Mouse (Mus musculus) MEL (cell line): Measurements from ENCODE around the gene Prkag2. TPM values are rescaled to one million over a fixed set of nuclear protein-coding genes. Genes with fewer than 3 reads are reported as not detected.

Source experiments
- DNase-seq: peaks from one replicate; pipeline ENCODE4 v3.0.0; 2011; ENCODE audit warnings: low read depth, low spot score
- H3K27ac ChIP-seq: 2 replicates; pipeline ENCODE4 v1.5.1; 2012; ENCODE audit warnings: low read depth, mild to moderate bottlenecking, control low read depth, low read length, moderate library complexity; ENCODE audit not compliant: control insufficient read depth
- H3K27me3 ChIP-seq, 2 experiments: fragments of 150-350 bp in 1 of 2; sonication (generic) in 1 of 2; 2 replicates each; pipeline ENCODE4 v1.6.1; 2012; ENCODE audit warnings: low read length in 2 of 2, mild to moderate bottlenecking in 2 of 2, improper control_type of control experiment in 1 of 2, moderate library complexity in 1 of 2; ENCODE audit not compliant: insufficient read depth in 2 of 2, control insufficient read depth in 1 of 2
- H3K36me3 ChIP-seq, 2 experiments: 2 replicates each; pipeline ENCODE4 v1.6.1; 2012 to 2014; ENCODE audit warnings: low read length in 2 of 2, improper control_type of control experiment in 1 of 2, inconsistent platforms in 1 of 2, mild to moderate bottlenecking in 1 of 2; ENCODE audit not compliant: insufficient read depth in 2 of 2, control insufficient read depth in 1 of 2
- H3K4me1 ChIP-seq, 2 experiments: fragments of 150-350 bp in 1 of 2; sonication (generic) in 1 of 2; 2 replicates each; pipeline ENCODE4 v1.6.1; 2012; ENCODE audit warnings: low read length in 2 of 2, improper control_type of control experiment in 1 of 2, mild to moderate bottlenecking in 1 of 2; ENCODE audit not compliant: insufficient read depth in 2 of 2, control insufficient read depth in 1 of 2
- H3K4me3 ChIP-seq, 2 experiments: fragments of 150-350 bp in 1 of 2; sonication (generic) in 1 of 2; 2 replicates each; pipeline ENCODE4 v1.5.1; 2012; ENCODE audit warnings: low read depth in 2 of 2, low read length in 2 of 2, mild to moderate bottlenecking in 2 of 2, moderate library complexity in 2 of 2, control low read depth in 1 of 2, improper control_type of control experiment in 1 of 2; ENCODE audit not compliant: control insufficient read depth in 1 of 2, insufficient read depth in 1 of 2
- H3K79me2 ChIP-seq: 2 replicates; pipeline ENCODE4 v1.6.1; 2012; ENCODE audit warnings: mild to moderate bottlenecking, low read length, moderate library complexity; ENCODE audit not compliant: control insufficient read depth, poor library complexity, insufficient read depth
- H3K9ac ChIP-seq: 2 replicates; pipeline ENCODE4 v1.6.1; 2012; ENCODE audit warnings: low read depth, mild to moderate bottlenecking, control low read depth, low read length, moderate library complexity; ENCODE audit not compliant: control insufficient read depth, poor library complexity, severe bottlenecking
- H3K9me3 ChIP-seq: fragments of 150-350 bp; sonication (generic); replicated peaks from 2 replicates; pipeline ENCODE4 v1.6.1; 2012; ENCODE audit warnings: mild to moderate bottlenecking, low read length, improper control_type of control experiment, moderate library complexity; ENCODE audit not compliant: insufficient read depth
- BHLHE40 ChIP-seq: IDR thresholded peaks from 2 replicates; pipeline ENCODE4 v1.6.1; 2012; ENCODE audit warnings: low read depth, mild to moderate bottlenecking, inconsistent platforms, low read length, improper control_type of control experiment, borderline replicate concordance
- CTCF ChIP-seq, 3 experiments: IDR thresholded peaks in 2 of 3; conservative IDR thresholded peaks in 1 of 3; 2 replicates each; pipeline ENCODE4 v1.5.1; 2011 to 2012; ENCODE audit warnings: low read length in 3 of 3, low read depth in 2 of 3, mild to moderate bottlenecking in 2 of 3, improper control_type of control experiment in 1 of 3, inconsistent platforms in 1 of 3, mixed read lengths in 1 of 3, moderate library complexity in 1 of 3; ENCODE audit not compliant: control insufficient read depth in 1 of 3, insufficient read depth in 1 of 3, poor library complexity in 1 of 3, severe bottlenecking in 1 of 3
- E2F4 ChIP-seq: IDR thresholded peaks from 2 replicates; pipeline ENCODE4 v1.6.1; 2011; ENCODE audit warnings: low read depth, low read length, improper control_type of control experiment, borderline replicate concordance
- ELF1 ChIP-seq: IDR thresholded peaks from 2 replicates; pipeline ENCODE4 v1.6.1; 2014; ENCODE audit warnings: low read depth, mild to moderate bottlenecking, inconsistent platforms, low read length, improper control_type of control experiment, moderate library complexity
- EP300 ChIP-seq, 2 experiments: IDR thresholded peaks; 2 replicates each; pipeline ENCODE4 v1.6.1; 2011; ENCODE audit warnings: improper control_type of control experiment in 2 of 2, low read length in 2 of 2, low read depth in 1 of 2, mild to moderate bottlenecking in 1 of 2
- ETS1 ChIP-seq: IDR thresholded peaks from 2 replicates; pipeline ENCODE4 v1.6.1; 2012; ENCODE audit warnings: low read depth, mild to moderate bottlenecking, inconsistent platforms, low read length, improper control_type of control experiment, moderate library complexity
- GABPA ChIP-seq: IDR thresholded peaks from 2 replicates; pipeline ENCODE4 v1.6.1; 2012; ENCODE audit warnings: low read depth, mild to moderate bottlenecking, inconsistent platforms, low read length, improper control_type of control experiment, moderate library complexity
- GATA1 ChIP-seq: IDR thresholded peaks from 2 replicates; pipeline ENCODE4 v1.6.1; 2011; ENCODE audit warnings: low read depth, low read length, improper control_type of control experiment
- HCFC1 ChIP-seq: IDR thresholded peaks from 2 replicates; pipeline ENCODE4 v1.6.1; 2012; ENCODE audit warnings: low read depth, mild to moderate bottlenecking, inconsistent platforms, low read length, improper control_type of control experiment, moderate library complexity
- JUND ChIP-seq: IDR thresholded peaks from 2 replicates; pipeline ENCODE4 v1.6.1; 2011; ENCODE audit warnings: low read depth, mild to moderate bottlenecking, improper control_type of control experiment, low read length
- KAT2A ChIP-seq: conservative IDR thresholded peaks from 2 replicates; pipeline ENCODE4 v1.6.1; 2012; ENCODE audit warnings: low read depth, low read length, improper control_type of control experiment, inconsistent platforms
- MAFK ChIP-seq: IDR thresholded peaks from 2 replicates; pipeline ENCODE4 v1.6.1; 2011; ENCODE audit warnings: low read depth, mild to moderate bottlenecking, low read length, improper control_type of control experiment, borderline replicate concordance
- MAX ChIP-seq: IDR thresholded peaks from 2 replicates; pipeline ENCODE4 v1.6.1; 2011; ENCODE audit warnings: low read length, improper control_type of control experiment
- MAZ ChIP-seq: IDR thresholded peaks from 2 replicates; pipeline ENCODE4 v1.6.1; 2012; ENCODE audit warnings: low read depth, mild to moderate bottlenecking, inconsistent platforms, low read length, improper control_type of control experiment
- MXI1 ChIP-seq: IDR thresholded peaks from 2 replicates; pipeline ENCODE4 v1.6.1; 2011; ENCODE audit warnings: mild to moderate bottlenecking, low read depth, low read length, improper control_type of control experiment
- MYB ChIP-seq: IDR thresholded peaks from 2 replicates; pipeline ENCODE4 v1.6.1; 2011; ENCODE audit warnings: mild to moderate bottlenecking, low read depth, low read length, improper control_type of control experiment
- MYC ChIP-seq: IDR thresholded peaks from 2 replicates; pipeline ENCODE4 v1.6.1; 2011; ENCODE audit warnings: low read depth, mild to moderate bottlenecking, low read length, improper control_type of control experiment, moderate library complexity
- NELFE ChIP-seq: IDR thresholded peaks from 2 replicates; pipeline ENCODE4 v1.6.1; 2011; ENCODE audit warnings: low read depth, low read length, improper control_type of control experiment
- NRF1 ChIP-seq: IDR thresholded peaks from 2 replicates; pipeline ENCODE4 v1.6.1; 2014; ENCODE audit warnings: low read depth, mild to moderate bottlenecking, inconsistent platforms, low read length, improper control_type of control experiment, moderate library complexity; ENCODE audit not compliant: poor library complexity, insufficient read depth, severe bottlenecking
- POLR2A ChIP-seq, 2 experiments: IDR thresholded peaks; 2 replicates each; pipeline ENCODE4 v1.6.1; 2011 to 2012; ENCODE audit warnings: low read length in 2 of 2, mild to moderate bottlenecking in 2 of 2, control low read depth in 1 of 2, improper control_type of control experiment in 1 of 2, low read depth in 1 of 2, moderate library complexity in 1 of 2; ENCODE audit not compliant: control insufficient read depth in 1 of 2, insufficient read depth in 1 of 2, poor library complexity in 1 of 2
- POLR2AphosphoS2 ChIP-seq: IDR thresholded peaks from 2 replicates; pipeline ENCODE4 v1.6.1; 2011; ENCODE audit warnings: low read length, improper control_type of control experiment
- RAD21 ChIP-seq: IDR thresholded peaks from 2 replicates; pipeline ENCODE4 v1.6.1; 2011; ENCODE audit warnings: mild to moderate bottlenecking, low read depth, low read length, improper control_type of control experiment
- SIN3A ChIP-seq: IDR thresholded peaks from 2 replicates; pipeline ENCODE4 v1.6.1; 2012; ENCODE audit warnings: low read length, improper control_type of control experiment, inconsistent platforms
- SMC3 ChIP-seq: IDR thresholded peaks from 2 replicates; pipeline ENCODE4 v1.6.1; 2011; ENCODE audit warnings: low read depth, low read length, improper control_type of control experiment
- TAL1 ChIP-seq: IDR thresholded peaks from 2 replicates; pipeline ENCODE4 v1.6.1; 2012; ENCODE audit warnings: mild to moderate bottlenecking, inconsistent platforms, low read length, moderate library complexity, mixed read lengths
- UBTF ChIP-seq: IDR thresholded peaks from 2 replicates; pipeline ENCODE4 v1.6.1; 2012; ENCODE audit warnings: low read depth, mild to moderate bottlenecking, inconsistent platforms, low read length, improper control_type of control experiment, moderate library complexity, borderline replicate concordance; ENCODE audit not compliant: insufficient read depth
- USF2 ChIP-seq, 2 experiments: IDR thresholded peaks; 2 replicates each; pipeline ENCODE4 v1.6.1; 2011 to 2012; ENCODE audit warnings: improper control_type of control experiment in 2 of 2, low read length in 2 of 2, borderline replicate concordance in 1 of 2, inconsistent platforms in 1 of 2, low read depth in 1 of 2, mild to moderate bottlenecking in 1 of 2; ENCODE audit not compliant: insufficient read depth in 1 of 2
- ZC3H11A ChIP-seq: IDR thresholded peaks from 2 replicates; pipeline ENCODE4 v1.6.1; 2012; ENCODE audit warnings: low read depth, mild to moderate bottlenecking, inconsistent platforms, low read length, improper control_type of control experiment
- ZKSCAN1 ChIP-seq: IDR thresholded peaks from 2 replicates; pipeline ENCODE4 v1.6.1; 2012; ENCODE audit warnings: low read depth, mild to moderate bottlenecking, inconsistent platforms, low read length, improper control_type of control experiment, moderate library complexity
- ZMIZ1 ChIP-seq: IDR thresholded peaks from 2 replicates; pipeline ENCODE4 v1.6.1; 2012; ENCODE audit warnings: low read depth, mild to moderate bottlenecking, inconsistent platforms, low read length, improper control_type of control experiment, moderate library complexity
- polyA plus RNA-seq, 2 experiments: library from polyadenylated mRNA; stranded (reverse) in 1 of 2; unstranded in 1 of 2; fragments of >175 nt in 1 of 2; fragments of >200 nt in 1 of 2; gene quantifications; 2 replicates each; pipeline versions ENCODE4 v1.2.1 to v1.2.4; 2012; ENCODE audit warnings: low replicate concordance in 2 of 2, low read depth in 1 of 2; ENCODE audit not compliant: insufficient read length in 2 of 2, insufficient read depth in 1 of 2, missing spikeins in 1 of 2
- total RNA-seq: library from RNA; depleted of rRNA; stranded (reverse); fragments of 300-350 nt; gene quantifications from 2 replicates; pipeline ENCODE4 v1.2.3, GENCODE M21; 2012

Gene Prkag2
- total and polyA plus RNA-seq, 3 experiments, result 8.0 to 27.9 TPM; not detected in 1

DNA sequence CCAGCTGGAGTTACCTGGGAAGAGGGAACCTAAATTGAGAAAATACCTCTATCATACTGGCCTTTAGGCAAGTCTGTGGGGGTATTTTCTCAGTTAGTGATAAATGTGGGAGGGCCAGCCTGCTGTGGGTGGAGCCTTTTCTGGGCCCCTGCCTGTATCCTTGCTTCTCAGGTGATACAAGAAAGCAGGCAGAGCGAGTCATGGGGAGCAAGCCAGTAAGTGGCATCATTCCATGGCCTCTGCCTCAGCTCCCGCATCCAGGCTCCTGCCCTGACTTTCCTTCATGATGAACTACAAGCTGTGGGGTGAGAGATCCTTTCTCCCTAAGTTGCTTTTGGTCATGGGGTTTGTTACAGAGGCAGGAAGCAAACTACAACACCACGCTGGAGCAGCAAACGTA is 196.4 kb downstream of the Prkag2 start:
- no peak overlapping the region for H3K27ac ChIP-seq
- TF ChIP-seq GABPA (no peak), SIN3A (no peak), CTCF (IDR thresholded peaks at IDR 0.05 in 2 of 3, conservative IDR thresholded peaks at IDR 0.05 in 1 of 3; ENCODE audit: control insufficient read depth in 1 of 3, insufficient read depth in 1 of 3, low read depth in 2 of 3, low read length in 3 of 3, poor library complexity in 1 of 3, severe bottlenecking in 1 of 3) (no peak), MYC (no peak), USF2 (IDR thresholded peaks at IDR 0.05; ENCODE audit: borderline replicate concordance in 1 of 2, insufficient read depth in 1 of 2, low read depth in 1 of 2, low read length in 2 of 2) (no peak), MAZ (no peak), GATA1 (no peak), NRF1 (no peak), ZC3H11A (no peak), POLR2AphosphoS2 (no peak), JUND (no peak), BHLHE40 (no peak), ZKSCAN1 (no peak)
- TF ChIP-seq, all 39 proteins: peak for 0
- DNase-seq, result no peak
- H3K79me2 ChIP-seq, result peaks cover 5% of the 10 kb centered on the region; the same call in 1 of the 2 replicates
- no peaks in the 10 kb centered on the region for H3K9me3 ChIP-seq
- H3K4me1 ChIP-seq, result peaks cover 0 to 5% of the 10 kb centered on the region in 2 experiments; a peak in 2 of 4 replicates
- H3K36me3 ChIP-seq, result peaks cover 0 to 5% of the 10 kb centered on the region in 2 experiments; a peak in 2 of 4 replicates
- H3K4me3 ChIP-seq, result no peak overlapping the region
- H3K27me3 ChIP-seq, result no peaks in the 10 kb centered on the region
- H3K9ac ChIP-seq, result no peak overlapping the region

DNA sequence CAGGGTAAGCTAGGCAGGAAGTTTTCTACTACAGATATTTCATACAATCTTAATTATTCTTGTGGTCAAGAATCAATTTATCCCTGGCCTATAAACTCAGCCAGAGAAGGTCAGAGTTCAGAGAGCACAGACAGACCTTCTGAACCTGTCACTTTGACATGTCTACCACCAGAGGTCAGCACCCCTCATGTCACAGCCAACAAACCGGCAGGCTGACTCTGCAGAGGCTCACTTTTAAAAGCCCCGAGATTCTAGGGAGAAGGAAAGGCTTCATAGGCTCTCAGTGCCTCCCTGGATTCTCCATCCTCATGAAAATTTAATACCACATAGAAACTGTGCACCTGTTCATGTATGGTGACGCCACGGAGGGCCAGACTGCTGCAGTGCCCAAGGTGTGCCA is 197.6 kb downstream of the Prkag2 start:
- H3K9me3 ChIP-seq, result no peaks in the 10 kb centered on the region
- peaks cover under 1% of the 10 kb centered on the region; the same call in 1 of the 2 replicates for H3K79me2 ChIP-seq
- H3K4me1 ChIP-seq, result peaks cover 0 to 5% of the 10 kb centered on the region in 2 experiments; a peak in 2 of 4 replicates
- DNase-seq, result peak; percentile 65
- H3K4me3 ChIP-seq, result no peak overlapping the region
- peaks cover 0 to 5% of the 10 kb centered on the region in 2 experiments; a peak in 2 of 4 replicates for H3K36me3 ChIP-seq
- no peak overlapping the region for H3K9ac ChIP-seq
- H3K27me3 ChIP-seq, result no peaks in the 10 kb centered on the region
- no peak overlapping the region for H3K27ac ChIP-seq
- TF ChIP-seq MAFK (no peak), RAD21 (peak; percentile 69), POLR2A (IDR thresholded peaks at IDR 0.05; ENCODE audit: control insufficient read depth in 1 of 2, insufficient read depth in 1 of 2, low read depth in 1 of 2, low read length in 2 of 2, poor library complexity in 1 of 2) (no peak), KAT2A (no peak), TAL1 (no peak), ZC3H11A (peak; percentile 71), GABPA (no peak), MAX (no peak), ZKSCAN1 (no peak), MYC (no peak), CTCF (IDR thresholded peaks at IDR 0.05 in 2 of 3, conservative IDR thresholded peaks at IDR 0.05 in 1 of 3; ENCODE audit: control insufficient read depth in 1 of 3, insufficient read depth in 1 of 3, low read depth in 2 of 3, low read length in 3 of 3, poor library complexity in 1 of 3, severe bottlenecking in 1 of 3) (peak; percentile 61 to 84 (median 78)), ETS1 (no peak), JUND (no peak), MAZ (no peak), MXI1 (no peak), UBTF (no peak), MYB (no peak), BHLHE40 (no peak), NELFE (no peak), EP300 (IDR thresholded peaks at IDR 0.05; ENCODE audit: low read depth in 1 of 2, low read length in 2 of 2) (no peak), ELF1 (no peak), POLR2AphosphoS2 (no peak), HCFC1 (no peak), ZMIZ1 (no peak), SIN3A (no peak), E2F4 (no peak), SMC3 (peak; percentile 90)
